Mouse (Mus musculus): Measurements from ENCODE around the gene Psg16.

The Psg16 gene

DNA sequence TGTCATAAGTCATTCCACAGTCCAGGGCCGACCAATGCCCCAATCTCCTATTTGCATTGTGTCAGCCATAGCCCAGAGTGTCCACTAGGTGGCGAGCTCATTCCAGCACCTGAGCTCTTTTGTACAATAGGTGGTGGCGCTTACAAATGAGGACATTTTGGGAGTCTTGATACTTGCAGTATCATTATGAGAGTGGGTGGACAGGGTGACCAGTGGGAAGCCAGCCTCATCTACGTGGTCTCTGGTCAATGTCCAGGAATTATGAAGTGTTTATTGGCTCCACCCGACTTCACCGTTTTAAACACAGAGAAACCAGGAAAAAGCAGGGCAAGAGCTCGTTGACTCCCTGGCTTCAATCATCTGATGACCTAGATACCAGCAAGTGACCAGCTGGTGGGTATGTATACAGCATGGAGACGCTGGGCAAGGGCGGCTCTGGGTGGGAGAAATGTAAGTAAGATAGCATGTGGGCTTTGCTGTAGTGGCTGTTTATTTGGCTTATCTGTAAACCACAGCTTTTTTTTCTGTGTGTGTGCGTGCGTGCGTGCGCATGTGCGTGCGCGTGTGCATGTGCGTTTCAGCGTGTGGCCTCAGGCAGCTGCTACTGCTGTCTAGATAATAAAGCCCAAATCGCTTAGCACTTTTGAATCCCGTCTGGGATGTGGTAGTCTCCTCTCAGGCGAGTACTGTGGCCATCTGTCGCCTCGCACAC lies at the start of gene Psg16:
Gene Psg16, plus strand, starts transcription at position 137 of the 712 bp plus-strand sequence.
- peak; percentile 46 for DNase-seq (ENCODE audit: low spot score)

DNA sequence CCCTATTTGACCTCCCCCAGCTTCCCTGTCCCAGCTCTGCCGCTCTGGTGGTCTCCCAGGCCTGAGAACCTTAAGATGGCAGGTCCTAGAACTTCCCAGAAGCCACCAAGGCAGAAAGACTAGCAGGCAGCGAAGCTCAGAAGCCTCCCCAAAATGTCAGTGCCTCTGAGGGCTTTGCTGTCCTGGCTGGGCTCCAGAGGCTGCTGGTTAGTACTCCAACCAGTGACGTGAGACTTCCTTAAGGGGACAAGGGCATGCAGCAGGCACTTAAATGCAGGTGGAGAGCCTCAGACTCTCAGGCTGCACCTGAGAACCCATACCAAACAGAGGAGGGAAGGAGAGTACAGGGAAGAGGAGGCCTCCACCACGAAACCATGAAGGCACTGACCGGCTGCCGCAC lies 49.7 kb upstream of the Psg16 start:
- DNase-seq (ENCODE audit: low spot score): no peak

DNA sequence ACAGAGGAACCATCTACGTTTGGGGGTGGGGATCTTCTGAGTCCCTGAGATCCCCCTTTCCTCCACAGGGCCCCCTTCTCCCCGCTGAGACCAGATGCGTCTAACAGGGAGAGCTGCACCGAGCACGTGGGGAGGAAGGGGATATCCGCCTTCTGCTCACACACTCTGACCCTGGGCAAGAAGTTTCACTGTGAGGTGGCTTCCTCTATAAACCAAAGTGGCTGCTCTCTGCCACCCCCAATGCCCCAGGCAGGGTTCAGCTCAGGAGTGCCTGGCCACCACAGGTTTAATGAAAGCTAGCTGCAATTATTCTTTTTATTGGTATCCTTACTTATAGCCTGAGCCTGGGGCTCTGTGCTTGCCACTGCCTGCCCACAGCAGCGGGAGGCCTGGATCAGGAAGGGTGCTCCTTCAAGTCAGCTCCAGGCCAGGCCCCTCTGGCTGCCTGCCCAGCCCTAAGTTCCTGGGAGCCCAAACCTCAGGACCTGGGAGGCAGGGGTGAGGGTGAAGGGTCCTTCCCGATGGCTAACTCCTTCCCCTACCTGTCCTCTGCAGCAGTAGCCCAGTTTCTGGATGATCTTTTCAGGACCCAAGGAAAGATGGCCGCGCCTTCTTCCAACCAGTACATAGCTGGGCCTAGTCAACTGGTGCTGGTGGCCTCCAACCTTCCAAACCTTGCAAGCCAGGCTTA lies 48.9 kb upstream of the Psg16 start:
- DNase-seq (ENCODE audit: low spot score): no peak

DNA sequence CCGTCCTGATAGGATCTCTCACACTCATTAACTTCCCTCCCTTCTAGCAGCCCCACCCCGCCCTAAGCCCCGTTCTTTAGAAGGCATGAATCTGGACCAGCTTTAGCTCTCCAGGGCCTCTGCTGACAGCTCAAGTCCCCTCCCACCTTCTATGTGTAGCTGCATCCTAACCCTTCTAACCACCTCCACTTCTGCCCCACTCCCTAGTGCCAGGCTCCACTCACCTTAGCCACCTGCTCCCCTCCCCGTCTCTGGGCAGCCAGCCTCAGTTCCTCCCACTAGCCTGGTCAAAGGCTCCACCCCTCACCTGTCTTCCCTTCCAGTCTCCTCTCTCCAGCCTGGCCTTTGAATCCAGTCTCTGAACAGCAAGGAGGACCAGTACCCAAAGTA lies 48.3 kb upstream of the Psg16 start:
- DNase-seq (ENCODE audit: low spot score): no peak

DNA sequence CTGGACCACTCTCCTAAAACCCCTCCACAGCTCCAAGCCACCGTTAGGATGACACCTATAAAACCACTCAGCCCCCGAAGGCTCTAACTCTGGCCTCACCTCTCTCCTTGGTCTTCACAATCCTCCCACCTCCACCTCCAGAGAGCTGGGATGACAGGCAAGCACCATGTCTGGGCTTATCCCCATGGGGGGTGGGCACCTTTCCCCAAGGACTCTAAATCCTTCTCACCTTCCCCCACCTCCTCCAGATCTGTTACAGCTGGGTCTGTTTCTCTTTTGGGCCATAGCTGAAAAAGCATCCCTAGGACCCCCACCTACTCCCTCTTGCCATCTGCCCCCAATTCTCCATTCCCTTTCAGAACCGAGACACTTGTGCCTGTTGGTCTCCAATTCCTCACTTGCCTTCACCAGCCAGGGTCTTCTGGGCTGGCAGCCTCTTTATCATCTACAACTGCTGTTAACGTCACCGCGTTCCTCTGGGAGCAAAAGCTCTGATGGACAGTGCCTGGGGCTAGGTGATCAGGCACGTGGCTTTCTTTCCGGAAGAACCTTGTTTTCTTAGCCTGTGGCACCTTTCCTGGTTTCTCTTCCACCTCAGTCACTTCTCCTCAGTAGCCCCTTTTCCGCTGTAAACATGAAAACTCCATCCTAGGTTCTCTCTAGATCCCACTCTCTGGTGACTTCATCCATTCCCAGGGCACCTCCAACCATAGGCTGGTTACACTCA lies 47.8 kb upstream of the Psg16 start:
- DNase-seq (ENCODE audit: low spot score): no peak

DNA sequence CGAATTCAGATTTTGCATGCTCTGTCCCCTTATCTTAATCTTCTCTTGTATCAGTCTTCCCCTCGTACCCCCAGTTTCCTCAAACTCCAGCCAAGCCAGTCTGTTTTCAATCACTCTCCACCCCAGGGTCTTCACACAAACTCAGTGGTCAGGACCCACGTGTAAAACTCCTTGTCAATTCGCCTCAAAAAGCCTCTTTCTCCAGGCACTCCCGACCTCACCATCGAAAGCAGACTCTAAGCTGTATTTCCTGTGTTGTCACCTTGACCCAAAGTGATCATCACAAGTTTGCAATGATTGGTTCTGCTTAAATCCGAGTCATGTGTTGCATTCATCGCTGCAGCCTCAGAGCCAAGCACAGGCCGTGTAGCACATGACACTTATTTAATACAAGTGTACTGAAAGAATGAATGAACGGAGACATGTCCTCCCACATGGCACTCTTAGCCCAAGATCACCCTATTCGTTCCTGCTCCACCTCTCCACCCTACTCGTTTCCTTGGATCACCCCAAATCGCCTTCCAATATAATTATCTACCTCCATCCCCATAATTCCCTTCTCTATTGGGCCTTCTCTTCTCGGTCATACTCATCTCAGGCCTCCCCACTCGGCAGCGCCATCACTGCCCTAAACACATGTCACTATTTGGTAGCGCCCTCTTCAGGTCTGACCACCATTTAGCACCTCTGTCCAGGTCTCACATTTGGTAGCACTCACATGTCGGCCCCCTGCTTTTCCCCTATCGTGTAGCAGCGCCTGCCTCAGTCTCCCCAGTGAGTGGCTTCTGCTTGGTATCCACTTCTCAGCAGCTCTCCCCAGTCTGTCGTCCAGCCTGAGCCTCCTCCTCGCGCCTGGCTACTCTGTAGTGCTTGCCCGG lies 46.9 kb upstream of the Psg16 start:
- no peak for DNase-seq (ENCODE audit: low spot score)

DNA sequence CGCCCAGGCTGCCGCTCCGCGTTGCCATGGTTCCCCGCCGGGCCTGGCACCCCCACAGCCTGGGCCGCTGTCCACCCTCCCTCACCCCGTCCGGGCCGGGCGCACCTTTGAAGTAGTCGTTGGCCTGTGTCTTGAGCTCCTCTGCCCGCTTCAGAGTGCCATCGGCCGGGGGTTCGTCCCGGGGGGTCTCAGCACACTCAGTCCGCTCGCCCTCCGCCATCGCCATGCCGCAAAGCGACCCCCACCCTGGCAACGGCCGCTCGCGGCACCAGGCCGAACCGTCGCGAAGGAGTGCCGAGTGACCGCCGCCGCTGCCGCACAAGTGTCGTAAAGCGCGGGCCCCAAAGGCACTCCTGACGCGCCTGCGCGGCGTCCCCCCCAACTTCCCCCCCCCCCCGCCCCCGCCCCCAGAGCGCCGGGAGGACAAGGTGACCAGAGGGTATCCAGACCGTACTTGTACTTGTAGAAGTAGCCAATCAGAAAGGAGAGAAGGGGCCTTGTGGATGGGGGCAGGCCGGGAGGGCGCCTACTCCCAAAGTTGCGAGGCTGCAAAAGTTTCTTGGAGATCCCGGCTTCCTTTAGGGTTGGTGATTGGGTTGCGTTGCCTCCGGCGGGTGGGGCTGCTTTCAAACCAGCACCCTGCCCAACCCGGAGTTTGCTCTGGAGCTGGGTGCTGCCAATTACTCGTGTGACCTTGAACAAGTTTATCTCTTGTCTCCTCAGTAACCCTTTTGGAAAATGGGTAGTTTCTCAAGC lies 46.1 kb upstream of the Psg16 start, which contains the start of gene Ppp5c:
Gene Ppp5c, minus strand, starts transcription at position 337 of the 756 bp plus-strand sequence.
- DNase-seq (ENCODE audit: low spot score): peak; percentile 95

DNA sequence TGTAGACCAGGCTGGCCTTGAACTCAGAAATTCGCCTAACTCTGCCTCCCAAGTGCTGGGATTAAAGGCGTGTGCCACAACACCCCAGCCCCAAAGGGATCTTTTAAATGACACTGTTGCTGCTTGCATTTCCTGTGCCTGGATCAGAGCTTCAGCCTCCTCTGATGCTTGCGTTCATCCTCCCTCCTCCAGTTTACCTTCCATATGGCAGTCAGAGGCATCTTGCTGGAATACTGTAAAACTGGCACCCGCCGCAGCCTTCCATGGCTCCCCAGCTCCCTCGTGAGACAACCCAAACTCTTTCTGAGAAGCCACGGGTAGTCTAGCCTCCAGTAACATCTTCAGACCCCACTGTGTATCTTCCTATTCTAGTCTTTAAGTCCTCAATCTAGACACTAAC lies 44.9 kb upstream of the Psg16 start:
- DNase-seq (ENCODE audit: low spot score): no peak

DNA sequence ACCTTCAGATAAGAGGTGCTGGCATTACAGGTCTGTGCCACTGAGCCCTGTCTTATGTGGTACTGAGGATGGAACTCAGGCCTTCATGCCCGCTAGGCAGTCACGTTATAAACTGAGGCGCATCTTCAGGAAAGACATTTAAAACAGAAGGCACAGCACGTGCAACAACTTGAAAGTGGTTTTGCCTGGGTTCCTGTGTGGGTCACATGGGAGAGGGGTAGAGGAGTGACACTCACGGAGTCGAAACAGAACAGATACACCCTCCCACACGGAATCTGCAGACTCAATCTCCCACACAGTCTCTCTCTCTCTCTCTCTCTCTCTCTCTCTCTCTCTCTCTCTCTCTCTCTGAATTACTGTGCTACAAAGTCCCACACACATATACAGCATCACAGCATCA lies 43.6 kb upstream of the Psg16 start:
- DNase-seq (ENCODE audit: low spot score): no peak

DNA sequence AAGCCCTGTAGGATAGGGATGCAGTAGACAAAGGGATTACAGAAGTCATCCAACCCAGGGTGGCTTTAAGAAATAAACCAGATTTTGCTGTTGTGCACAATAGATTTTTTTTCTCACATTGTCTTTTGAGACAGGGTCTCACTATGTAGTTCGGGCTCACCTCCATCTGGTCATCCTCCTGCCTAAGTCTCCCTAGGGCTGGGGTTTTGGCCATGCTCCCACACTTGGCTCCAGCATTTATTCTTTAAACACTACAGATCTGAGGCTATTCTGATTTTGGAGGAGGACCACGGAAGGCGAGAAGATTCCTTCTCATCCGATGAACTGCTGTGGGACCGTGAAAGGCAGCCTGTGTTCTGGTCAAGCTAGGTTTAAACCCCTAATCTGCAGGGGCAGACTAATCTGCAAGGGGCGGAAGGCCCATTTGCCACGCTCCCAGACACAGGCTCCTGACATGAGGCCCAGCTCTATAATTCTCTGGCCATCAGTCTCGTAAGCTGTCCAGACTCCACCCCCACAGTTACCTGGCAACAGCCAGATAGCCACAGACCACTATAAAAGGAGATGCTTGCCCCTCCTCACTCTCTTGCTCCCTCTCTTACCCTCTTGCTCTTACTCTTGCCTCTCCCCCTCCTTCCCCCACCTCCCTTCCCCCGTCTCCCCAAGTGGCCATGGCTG lies 35.7 kb upstream of the Psg16 start:
- no peak for DNase-seq (ENCODE audit: low spot score)

DNA sequence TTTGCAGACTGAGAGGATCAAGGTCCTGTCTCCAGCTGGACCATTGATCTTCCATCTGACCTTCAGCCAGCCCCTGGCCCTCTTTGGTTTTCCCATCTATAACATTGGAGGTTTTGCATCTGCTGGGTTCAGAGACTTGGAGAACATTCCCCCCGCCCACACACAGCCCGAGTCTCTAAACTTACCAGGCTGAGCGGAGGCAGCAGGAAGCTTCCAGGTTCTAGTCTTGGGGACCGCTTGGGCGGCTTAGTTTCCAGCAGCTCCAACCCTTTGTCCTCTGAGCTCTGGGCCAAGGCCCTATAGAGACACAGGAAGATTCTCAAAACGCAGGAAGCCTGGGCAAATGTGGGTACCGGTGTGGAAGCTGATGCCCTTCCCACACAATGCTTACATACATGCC lies 34.5 kb upstream of the Psg16 start:
- no peak for DNase-seq (ENCODE audit: low spot score)

DNA sequence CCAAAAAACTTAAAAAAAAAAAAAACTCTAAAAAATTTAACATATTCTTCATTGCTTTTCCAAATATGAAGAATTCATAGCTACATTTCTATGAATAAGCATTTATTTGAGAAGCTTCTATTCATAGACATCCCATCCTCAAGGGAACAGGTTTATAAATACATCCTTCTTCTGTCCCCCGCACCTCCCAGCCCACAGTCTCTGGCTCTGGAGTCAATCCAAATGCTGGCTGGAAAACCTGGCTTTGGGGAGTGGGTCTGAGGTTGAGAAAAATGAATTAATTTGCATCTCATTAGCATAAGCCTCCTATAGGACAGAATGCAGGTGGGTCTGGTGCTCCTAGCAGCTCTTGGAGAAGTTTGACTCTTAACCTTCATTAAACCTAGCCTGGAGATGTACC lies 28.1 kb upstream of the Psg16 start:
- no peak for DNase-seq (ENCODE audit: low spot score)

DNA sequence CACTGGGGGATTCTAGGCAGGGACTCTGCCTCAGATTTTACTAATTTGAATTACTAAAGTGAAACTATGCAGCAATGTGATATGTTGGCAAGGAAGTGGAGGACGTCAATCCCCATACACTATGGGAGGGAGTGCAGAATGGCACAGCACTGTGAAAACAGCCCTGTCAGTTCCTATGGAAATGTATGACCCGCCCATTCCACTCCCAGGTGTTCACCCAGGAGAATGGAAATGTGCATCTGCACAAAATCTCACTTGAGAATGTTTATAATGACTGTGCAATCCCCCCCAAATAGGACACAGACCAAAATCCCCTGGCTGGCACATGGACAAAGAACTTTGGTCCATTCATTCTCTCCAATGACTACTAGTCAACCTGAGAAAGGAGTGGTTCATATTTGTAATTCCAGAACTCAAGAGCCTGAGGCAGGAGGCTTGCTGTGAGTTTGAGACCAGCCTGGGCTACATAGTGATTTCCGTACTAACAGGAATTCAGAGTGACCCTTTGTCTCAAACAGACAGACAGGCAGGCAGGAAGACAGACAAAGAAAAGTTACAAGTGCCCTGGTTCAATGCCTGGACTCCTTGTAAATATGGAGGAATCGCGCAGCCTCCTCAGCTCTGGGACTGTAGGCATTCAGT lies 26.7 kb upstream of the Psg16 start:
- no peak for DNase-seq (ENCODE audit: low spot score)

DNA sequence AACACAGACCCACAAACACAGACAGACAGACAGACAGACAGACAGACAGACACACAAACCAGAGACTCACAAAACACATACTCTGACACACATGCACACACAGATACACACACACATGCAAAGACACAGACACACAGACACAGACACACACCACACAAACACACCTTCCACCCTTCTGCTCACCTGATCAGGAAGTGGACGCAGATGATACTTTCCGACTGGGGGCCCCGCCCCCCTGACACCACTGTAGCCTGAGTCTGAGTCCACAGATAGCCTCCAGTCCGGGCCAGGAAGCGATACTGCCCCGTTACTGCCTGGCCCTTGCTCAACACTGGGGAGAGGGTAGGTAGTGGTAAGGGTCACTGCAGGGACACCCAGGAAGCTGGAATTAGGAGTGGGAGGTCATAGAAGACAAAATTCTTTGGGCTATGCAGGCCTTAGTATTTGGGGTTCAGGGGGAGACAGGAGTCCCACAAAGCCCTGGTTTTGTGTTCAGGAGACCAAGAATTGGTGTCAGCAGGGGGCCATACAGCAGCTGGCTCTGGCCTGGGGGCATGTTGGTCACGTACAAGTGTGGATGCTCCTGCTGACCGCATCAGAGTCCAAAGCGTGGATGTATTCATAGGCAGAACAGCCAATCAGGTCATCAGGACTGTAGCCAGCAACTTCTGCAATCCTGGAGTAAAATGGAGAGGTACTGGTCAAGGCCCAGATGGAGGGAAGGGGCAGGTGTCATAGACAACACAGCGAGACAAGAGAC lies 25.2 kb upstream of the Psg16 start:
- DNase-seq (ENCODE audit: low spot score): no peak

DNA sequence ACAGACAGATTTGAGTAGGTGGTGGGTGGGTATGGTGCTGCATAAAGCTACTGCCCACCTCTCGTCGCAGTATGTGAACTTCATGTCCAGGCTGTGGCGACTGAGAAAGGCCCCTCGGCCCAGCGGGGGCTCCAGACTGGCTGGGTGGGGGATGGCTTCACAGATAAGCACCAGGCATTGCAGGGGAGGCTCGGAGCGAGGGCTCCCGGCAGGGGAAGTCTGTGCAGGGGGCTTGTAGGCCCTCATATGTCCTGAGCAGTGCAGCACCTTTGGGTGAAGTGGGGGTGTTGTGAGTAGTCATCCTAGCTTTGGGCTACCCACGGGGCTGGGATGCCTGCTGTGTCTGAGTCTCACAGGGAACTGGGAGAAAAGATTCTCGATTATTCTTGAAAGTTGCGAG lies 23.3 kb upstream of the Psg16 start:
- DNase-seq (ENCODE audit: low spot score): no peak

DNA sequence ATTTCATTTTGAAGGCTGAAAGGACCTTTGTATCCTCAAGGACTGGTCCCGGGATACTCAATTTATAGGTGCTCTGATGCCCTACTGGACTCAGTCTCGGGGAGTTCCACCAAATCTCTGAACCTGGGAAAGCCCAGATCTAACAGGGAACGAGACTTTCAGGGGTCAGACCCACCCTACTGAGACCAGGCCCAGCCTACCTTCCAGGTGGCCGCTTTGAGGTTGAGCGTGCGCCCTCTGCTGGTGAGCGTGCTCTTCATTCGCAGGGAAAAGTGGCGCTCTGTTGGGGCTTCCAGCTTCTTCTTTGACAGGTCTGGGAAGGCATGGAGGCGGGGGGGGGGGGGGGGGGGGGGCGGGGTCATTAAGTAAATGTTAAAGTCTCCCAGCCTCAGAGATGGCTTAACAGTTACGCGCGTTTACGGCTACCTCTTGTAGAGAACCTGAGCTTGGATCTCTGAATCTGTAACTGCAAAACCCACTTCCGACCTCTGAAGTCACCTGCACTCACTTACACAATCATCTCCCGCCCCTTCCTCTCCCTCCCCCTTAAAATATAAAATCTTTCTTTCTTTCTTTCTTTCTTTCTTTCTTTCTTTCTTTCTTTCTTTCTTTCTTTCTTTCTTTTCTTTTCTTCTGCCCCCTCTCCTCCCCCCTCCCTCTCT lies 22.8 kb upstream of the Psg16 start:
- DNase-seq (ENCODE audit: low spot score): peak; percentile 67

DNA sequence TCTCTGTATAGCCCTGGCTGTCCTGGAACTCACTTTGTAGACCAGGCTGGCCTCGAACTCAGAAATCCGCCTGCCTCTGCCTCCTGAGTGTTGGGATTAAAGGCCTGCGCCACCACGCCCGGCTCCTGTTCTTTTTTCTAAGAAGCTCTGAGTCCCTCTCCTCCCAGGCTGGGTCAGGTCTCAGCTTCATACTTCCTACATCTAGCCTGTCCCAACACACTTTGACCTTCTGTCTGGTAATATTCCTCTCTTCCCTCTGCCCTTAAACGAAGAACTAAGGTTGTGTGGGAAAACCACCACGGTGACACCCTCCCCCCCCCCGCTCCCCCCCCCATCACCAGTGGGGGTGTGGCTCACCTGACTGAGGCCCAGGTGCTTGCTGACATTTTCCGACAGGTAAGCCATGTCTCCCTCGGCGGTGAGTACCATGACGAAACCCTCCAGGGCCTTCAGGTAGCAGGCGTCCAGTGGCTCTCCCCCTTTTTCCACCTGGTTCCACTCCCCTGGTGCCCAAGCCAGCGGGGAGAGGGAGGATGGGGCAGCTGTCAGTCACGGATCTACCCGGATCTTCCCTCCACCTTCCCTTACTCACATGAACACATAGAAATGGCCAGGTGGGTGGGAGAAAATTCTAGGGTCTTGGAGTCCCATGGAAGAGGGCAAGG lies 19.4 kb upstream of the Psg16 start:
- no peak for DNase-seq (ENCODE audit: low spot score)

DNA sequence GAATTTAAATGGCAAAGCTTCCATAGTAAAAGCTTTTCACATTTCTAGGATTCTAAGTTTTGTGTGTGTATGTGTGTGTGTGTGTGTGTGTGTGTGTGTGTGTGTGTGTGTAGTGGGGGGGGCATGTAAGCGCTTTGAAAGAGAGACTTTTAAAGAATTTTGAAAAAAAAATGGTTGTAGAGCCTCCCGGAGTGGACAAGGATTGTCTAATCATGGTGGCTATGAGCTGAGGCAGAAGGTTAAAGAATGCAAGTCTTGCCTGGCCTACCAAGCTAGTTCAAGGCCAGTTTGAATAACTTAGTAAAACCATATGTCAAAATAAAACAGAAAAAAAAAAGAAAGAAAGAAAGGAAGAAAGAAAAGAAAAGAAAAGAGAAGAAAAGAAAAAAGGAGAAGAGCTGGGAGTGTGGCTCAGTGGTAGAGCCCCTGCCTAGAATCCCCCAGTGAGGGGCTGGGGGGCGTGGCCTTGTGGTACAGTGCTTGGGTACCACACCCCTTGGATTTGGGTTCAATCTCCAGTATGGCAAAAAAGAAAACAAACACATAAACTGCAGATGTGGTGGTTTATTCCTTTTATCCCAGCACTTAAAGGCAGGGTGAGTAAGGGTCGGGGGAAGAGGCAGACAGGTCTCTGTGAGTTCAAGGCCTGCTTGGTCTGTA lies 18.4 kb upstream of the Psg16 start:
- no peak for DNase-seq (ENCODE audit: low spot score)
